Mouse (Mus musculus) E14TG2a.4 (cell line): ENCODE results near the gene Adgrl4.

Experiments used
- H3K27me3 ChIP-seq: 2 replicates; pipeline ENCODE4 v1.6.1; 2014; ENCODE audit warnings: low read length, control low read depth; ENCODE audit not compliant: insufficient read depth
- H3K36me3 ChIP-seq: 2 replicates; pipeline ENCODE4 v1.6.1; 2014; ENCODE audit warnings: low read length, control low read depth; ENCODE audit not compliant: insufficient read depth
- H3K4me1 ChIP-seq: replicated peaks from 2 replicates; pipeline ENCODE4 v1.6.1; 2014; ENCODE audit warnings: low read depth, low read length, control low read depth
- H3K4me3 ChIP-seq: replicated peaks from 2 replicates; pipeline ENCODE4 v1.5.1; 2014; ENCODE audit warnings: mild to moderate bottlenecking, low read length
- H3K9me3 ChIP-seq: 2 replicates; pipeline ENCODE4 v1.6.1; 2014; ENCODE audit warnings: low read length, control low read depth
- CTCF ChIP-seq: conservative IDR thresholded peaks from 2 replicates; pipeline ENCODE4 v1.5.1; 2014; ENCODE audit warnings: low read length
- NANOG ChIP-seq: IDR thresholded peaks from 2 replicates; pipeline ENCODE4 v1.6.1; 2014; ENCODE audit warnings: borderline replicate concordance, low read length, mixed read lengths
- POU5F1 ChIP-seq: IDR thresholded peaks from 2 replicates; pipeline ENCODE4 v1.6.1; 2014; ENCODE audit warnings: low read length, borderline replicate concordance

Adgrl4 gene

DNA sequence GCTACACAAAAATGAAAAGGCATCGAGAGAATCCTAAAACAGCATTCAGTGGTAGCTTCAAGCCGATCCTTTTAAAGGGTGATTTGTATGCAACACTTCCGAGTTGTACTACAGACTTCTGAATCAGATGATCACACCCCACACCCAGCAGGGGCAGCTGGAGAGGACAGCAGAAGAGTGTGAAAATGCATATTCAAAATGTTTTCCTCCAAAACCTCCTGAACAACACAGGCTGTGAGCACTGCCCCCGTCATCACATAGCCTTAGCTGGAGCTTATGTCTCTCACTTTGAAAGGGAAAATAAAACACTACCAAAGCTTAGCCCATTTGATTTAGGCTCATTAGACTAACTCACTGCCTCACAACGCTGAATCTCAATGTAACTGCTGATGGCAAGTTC is 113.3 kb downstream of the Adgrl4 start:
- H3K4me1 ChIP-seq, result no peaks in the 10 kb centered on the region
- no peaks in the 10 kb centered on the region for H3K36me3 ChIP-seq
- no peak overlapping the region for H3K4me3 ChIP-seq
- no peaks in the 10 kb centered on the region for H3K27me3 ChIP-seq
- no peaks in the 10 kb centered on the region for H3K9me3 ChIP-seq
- TF ChIP-seq CTCF, result no peak
- no peak for TF ChIP-seq POU5F1
- TF ChIP-seq NANOG, result no peak

- TF ChIP-seq POU5F1 (no peak), CTCF (no peak), NANOG (no peak)
- Histone ChIP-seq H3K9me3 (no peaks in the 10 kb centered on the region), H3K36me3 (no peaks in the 10 kb centered on the region), H3K4me1 (no peaks in the 10 kb centered on the region), H3K4me3 (no peak overlapping the region), H3K27me3 (no peaks in the 10 kb centered on the region)
Observed at GRCm38 (mm10) chr3:151556635-151557034, 118.9 kb downstream of the Adgrl4 start.

- no peak for TF ChIP-seq CTCF
- no peak for TF ChIP-seq NANOG
- TF ChIP-seq POU5F1, result no peak
- H3K4me3 ChIP-seq, result no peak overlapping the region
- H3K4me1 ChIP-seq, result no peaks in the 10 kb centered on the region
- H3K27me3 ChIP-seq, result no peaks in the 10 kb centered on the region
- no peaks in the 10 kb centered on the region for H3K36me3 ChIP-seq
- no peaks in the 10 kb centered on the region for H3K9me3 ChIP-seq
Observed at GRCm38 (mm10) chr3:151557125-151557524, 119.4 kb downstream of the Adgrl4 start.

GRCm38 (mm10) chr3:151557607-151558006 is 119.9 kb downstream of the Adgrl4 start:
- TF ChIP-seq NANOG, result no peak
- no peak for TF ChIP-seq CTCF
- no peak for TF ChIP-seq POU5F1
- no peaks in the 10 kb centered on the region for H3K36me3 ChIP-seq
- H3K27me3 ChIP-seq, result no peaks in the 10 kb centered on the region
- H3K4me3 ChIP-seq, result no peak overlapping the region
- H3K9me3 ChIP-seq, result no peaks in the 10 kb centered on the region
- no peaks in the 10 kb centered on the region for H3K4me1 ChIP-seq

GRCm38 (mm10) chr3:151558374-151558773 is 120.7 kb downstream of the Adgrl4 start:
- Histone ChIP-seq H3K27me3 (no peaks in the 10 kb centered on the region), H3K4me1 (no peaks in the 10 kb centered on the region), H3K36me3 (no peaks in the 10 kb centered on the region), H3K4me3 (no peak overlapping the region), H3K9me3 (no peaks in the 10 kb centered on the region)
- TF ChIP-seq POU5F1, result no peak
- TF ChIP-seq CTCF, result no peak
- no peak for TF ChIP-seq NANOG

GRCm38 (mm10) chr3:151565664-151566621 is 128.3 kb downstream of the Adgrl4 start:
- H3K4me3 ChIP-seq, result no peak overlapping the region
- H3K27me3 ChIP-seq, result no peaks in the 10 kb centered on the region
- no peaks in the 10 kb centered on the region for H3K36me3 ChIP-seq
- TF ChIP-seq CTCF (no peak), NANOG (no peak), POU5F1 (no peak)
- H3K9me3 ChIP-seq, result no peaks in the 10 kb centered on the region
- no peaks in the 10 kb centered on the region for H3K4me1 ChIP-seq

DNA sequence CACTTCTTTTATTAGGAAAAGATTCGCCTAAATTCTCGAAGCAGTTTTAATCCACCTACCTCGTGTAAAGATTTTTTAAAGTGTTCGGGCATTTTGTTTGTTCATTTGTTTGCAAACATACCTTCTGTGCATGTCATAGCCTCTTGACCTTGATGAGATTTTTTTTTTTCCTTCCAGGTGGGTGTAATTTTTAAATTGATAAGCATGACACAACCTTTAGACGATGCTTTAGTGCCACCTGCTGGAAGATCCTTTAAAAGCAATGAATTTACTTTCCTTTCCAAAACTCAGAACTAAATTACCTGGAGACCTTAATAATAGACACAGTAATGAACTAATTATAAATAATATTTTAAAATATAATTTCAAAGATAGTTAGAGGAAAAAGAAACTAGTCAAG is 128.9 kb downstream of the Adgrl4 start:
- H3K36me3 ChIP-seq, result no peaks in the 10 kb centered on the region
- H3K27me3 ChIP-seq, result no peaks in the 10 kb centered on the region
- H3K4me1 ChIP-seq, result no peaks in the 10 kb centered on the region
- no peaks in the 10 kb centered on the region for H3K9me3 ChIP-seq
- H3K4me3 ChIP-seq, result no peak overlapping the region
- peak; percentile 35 for TF ChIP-seq CTCF
- TF ChIP-seq POU5F1, result no peak
- no peak for TF ChIP-seq NANOG

GRCm38 (mm10) chr3:151567541-151567940 is 129.9 kb downstream of the Adgrl4 start:
- no peak for TF ChIP-seq NANOG
- TF ChIP-seq CTCF, result no peak
- TF ChIP-seq POU5F1, result no peak
- Histone ChIP-seq H3K4me1 (no peaks in the 10 kb centered on the region), H3K4me3 (no peak overlapping the region), H3K27me3 (no peaks in the 10 kb centered on the region), H3K36me3 (no peaks in the 10 kb centered on the region), H3K9me3 (no peaks in the 10 kb centered on the region)

DNA sequence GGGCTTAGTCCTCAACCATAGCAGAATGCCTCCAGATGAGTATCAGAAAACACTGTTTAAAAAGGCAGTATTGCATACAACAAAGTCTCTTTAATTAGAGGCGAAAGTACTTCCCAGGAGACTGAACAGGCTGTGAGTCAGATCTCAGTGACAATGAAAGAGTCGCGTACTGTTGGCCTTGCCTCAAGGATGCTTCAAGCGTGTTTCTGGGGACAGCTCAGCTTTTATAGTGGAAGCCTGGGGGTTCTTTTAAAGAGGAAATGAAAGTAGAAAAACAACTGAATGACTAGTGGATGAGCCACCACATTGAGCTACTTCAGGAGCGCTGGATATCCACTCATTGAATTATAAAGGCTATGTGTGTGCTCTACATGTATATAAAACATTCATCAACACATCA is 134.4 kb downstream of the Adgrl4 start:
- Histone ChIP-seq H3K9me3 (no peaks in the 10 kb centered on the region), H3K36me3 (no peaks in the 10 kb centered on the region), H3K4me3 (no peak overlapping the region), H3K27me3 (no peaks in the 10 kb centered on the region), H3K4me1 (no peaks in the 10 kb centered on the region)
- TF ChIP-seq POU5F1 (no peak), NANOG (no peak), CTCF (no peak)
